Mouse (Mus musculus) erythroblast, embryonic 14.5 days (primary cell): ENCODE results near the gene Htr1d.

Experiments used
- GATA1 ChIP-seq: IDR thresholded peaks from 2 replicates; pipeline ENCODE4 v1.6.1; 2012; ENCODE audit warnings: low read length, inconsistent platforms, mixed read lengths
- TAL1 ChIP-seq: IDR thresholded peaks from 3 replicates; pipeline ENCODE4 v1.6.1; 2012; ENCODE audit warnings: low read length, inconsistent platforms, mixed read lengths

DNA sequence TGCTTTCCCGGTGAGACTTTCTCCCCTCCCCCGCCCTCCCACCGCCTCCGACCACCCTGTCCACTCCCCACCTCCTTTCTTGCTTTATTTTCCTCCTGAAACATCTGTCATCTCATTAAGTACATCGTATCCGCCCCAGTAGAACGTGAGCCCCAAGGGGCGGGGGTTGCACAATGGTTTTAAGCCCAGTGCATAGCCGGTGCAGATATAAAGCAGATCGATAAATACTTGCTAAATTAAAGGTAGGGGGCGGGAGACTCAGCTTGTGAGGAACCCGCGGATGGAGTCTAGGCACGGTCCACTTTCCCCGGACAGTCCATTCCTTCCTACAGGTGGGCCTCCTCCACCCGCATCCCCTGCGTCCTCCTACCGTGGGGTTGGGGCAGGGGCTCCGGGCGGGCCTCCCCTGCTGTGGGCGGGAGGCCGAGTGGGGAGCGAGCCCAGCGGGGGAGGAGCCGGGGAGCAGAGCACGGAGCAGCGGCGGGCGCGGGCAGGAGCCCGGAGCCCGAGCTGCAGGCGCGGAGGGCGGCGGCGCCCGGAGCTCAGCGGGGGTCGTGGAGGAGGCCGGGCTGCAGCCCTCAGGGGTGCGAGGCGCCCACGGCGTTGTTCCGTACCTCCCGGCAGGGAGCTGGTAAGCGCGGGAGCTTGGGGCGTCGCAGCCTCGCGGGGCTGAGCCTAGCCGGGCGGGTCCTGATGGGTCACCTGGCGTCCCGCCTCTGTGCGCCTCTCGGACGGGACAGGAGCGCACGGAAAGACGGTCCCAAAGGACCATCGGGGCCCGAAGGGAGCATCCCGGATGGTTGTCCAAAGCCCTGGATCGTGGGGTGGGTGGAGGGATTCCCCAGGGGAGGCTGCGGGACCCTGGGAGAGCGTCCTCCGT, 1.0 kb downstream of the Htr1d start:
- TF ChIP-seq GATA1 (no peak), TAL1 (no peak)
